Mouse (Mus musculus) neural tube, embryonic 13.5 days (tissue): ENCODE measurements around the gene Syngap1. TPM values are rescaled to one million over a fixed set of nuclear protein-coding genes. Genes with fewer than 3 reads are reported as not detected.

Source experiments
- ATAC-seq: fragments of 200-750 bp; cut with Nextera tagmentation; 2 replicates; pipeline ENCODE4 v1.8.0; 2017; ENCODE audit warnings: low read depth, mild to moderate bottlenecking, moderate TSS enrichment, moderate library complexity
- H3K27ac ChIP-seq: fragments of 300-500 bp; sonication (generic); replicated peaks from 2 replicates; pipeline ENCODE4 v1.5.1; 2015; ENCODE audit warnings: moderate library complexity, mild to moderate bottlenecking, inconsistent platforms
- H3K27me3 ChIP-seq: fragments of 300-500 bp; sonication (generic); 2 replicates; pipeline ENCODE4 v1.6.1; 2015; ENCODE audit warnings: mild to moderate bottlenecking, inconsistent platforms
- H3K36me3 ChIP-seq: fragments of 300-500 bp; sonication (generic); 2 replicates; pipeline ENCODE4 v1.6.1; 2015; ENCODE audit warnings: mild to moderate bottlenecking, inconsistent platforms
- H3K4me1 ChIP-seq: fragments of 300-500 bp; sonication (generic); replicated peaks from 2 replicates; pipeline ENCODE4 v1.6.1; 2015; ENCODE audit warnings: inconsistent platforms
- H3K4me2 ChIP-seq: fragments of 300-500 bp; sonication (generic); 2 replicates; pipeline ENCODE4 v1.6.1; 2015; ENCODE audit warnings: inconsistent platforms, mild to moderate bottlenecking, moderate library complexity
- H3K4me3 ChIP-seq: fragments of 300-500 bp; sonication (generic); 2 replicates; pipeline ENCODE4 v1.5.1; 2015; ENCODE audit warnings: mild to moderate bottlenecking, inconsistent platforms
- H3K9ac ChIP-seq: fragments of 300-500 bp; sonication (generic); 2 replicates; pipeline ENCODE4 v1.6.1; 2015; ENCODE audit warnings: moderate library complexity, mild to moderate bottlenecking, inconsistent platforms
- H3K9me3 ChIP-seq: fragments of 300-500 bp; sonication (generic); 2 replicates; pipeline ENCODE4 v1.6.1; 2016; ENCODE audit warnings: inconsistent platforms
- WGBS: fragments of 180-500 bp; shearing (Covaris S2); methylation state at CpG from one replicate; pipeline ENCODE4 v1.1.7; 2015; 5-methylcytosine and 5-hydroxymethylcytosine counted together
- polyA plus RNA-seq: library from polyadenylated mRNA; unstranded; fragments of >200 nt; fragmentation: Nextera tagmentation; extraction: Ambion mirVana; gene quantifications from 2 replicates; pipeline ENCODE4 v1.2.1, GENCODE M21; 2015

The Syngap1 gene
- polyA plus RNA-seq, 1 experiment from 2014 or later, result 4.1 TPM

- H3K4me1 ChIP-seq, result peaks cover 29% of the 10 kb centered on the region
- H3K4me2 ChIP-seq, result no peak overlapping the region
- no peak overlapping the region for H3K4me3 ChIP-seq
- ATAC-seq, result no peak
- no peak overlapping the region for H3K27ac ChIP-seq
- no peaks in the 10 kb centered on the region for H3K9me3 ChIP-seq
- WGBS, result 81% methylated on average over 2 of the region's 2 CpGs
- no peaks in the 10 kb centered on the region for H3K27me3 ChIP-seq
- peaks cover 63% of the 10 kb centered on the region for H3K36me3 ChIP-seq
- no peak overlapping the region for H3K9ac ChIP-seq
These were observed 38.4 kb downstream of the Syngap1 start for GRCm38 (mm10) chr17:26979426-26979825.

DNA sequence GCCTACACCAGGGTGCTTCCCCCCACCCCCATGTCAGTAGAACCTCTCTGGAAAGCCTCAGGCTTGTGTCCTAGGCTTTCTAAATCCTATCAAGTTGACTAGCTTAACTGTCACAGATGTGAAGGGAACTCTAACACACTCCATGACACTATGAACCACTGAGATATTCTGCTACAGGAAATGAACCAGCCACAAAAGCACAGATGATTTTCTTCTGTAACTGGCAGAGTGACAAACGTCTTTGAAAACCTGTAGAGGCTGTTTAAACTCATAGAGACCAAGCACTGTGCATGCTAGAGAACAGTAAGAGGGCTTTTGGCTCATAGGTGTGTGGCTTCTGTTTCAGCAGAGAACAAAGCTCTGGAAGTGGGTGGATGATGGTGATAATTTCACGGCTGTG is 40.0 kb downstream of the Syngap1 start:
- no peak overlapping the region for H3K9ac ChIP-seq
- WGBS, result 73% methylated on average over 2 of the region's 2 CpGs
- peaks cover 12% of the 10 kb centered on the region for H3K4me1 ChIP-seq
- no peaks in the 10 kb centered on the region for H3K9me3 ChIP-seq
- no peak overlapping the region for H3K4me3 ChIP-seq
- ATAC-seq, result no peak
- peaks cover 48% of the 10 kb centered on the region for H3K36me3 ChIP-seq
- no peaks in the 10 kb centered on the region for H3K27me3 ChIP-seq
- no peak overlapping the region for H3K27ac ChIP-seq
- H3K4me2 ChIP-seq, result no peak overlapping the region

GRCm38 (mm10) chr17:26983382-26983781 is 42.3 kb downstream of the Syngap1 start:
- Histone ChIP-seq H3K9ac (no peak overlapping the region), H3K36me3 (peaks cover 35% of the 10 kb centered on the region), H3K27me3 (no peaks in the 10 kb centered on the region), H3K4me2 (no peak overlapping the region), H3K9me3 (no peaks in the 10 kb centered on the region), H3K27ac (no peak overlapping the region), H3K4me3 (no peak overlapping the region), H3K4me1 (no peaks in the 10 kb centered on the region; the same call in 1 of the 2 replicates)
- 93% methylated on average over 4 of the region's 4 CpGs for WGBS
- ATAC-seq, result no peak

GRCm38 (mm10) chr17:26985503-26986179 is 44.6 kb downstream of the Syngap1 start:
- no peaks in the 10 kb centered on the region for H3K9me3 ChIP-seq
- no peak overlapping the region for H3K4me2 ChIP-seq
- no peaks in the 10 kb centered on the region for H3K27me3 ChIP-seq
- ATAC-seq, result no peak
- no peak overlapping the region for H3K9ac ChIP-seq
- H3K4me3 ChIP-seq, result no peak overlapping the region
- no peaks in the 10 kb centered on the region for H3K4me1 ChIP-seq
- WGBS, result 79% methylated on average over 10 of the region's 10 CpGs
- H3K27ac ChIP-seq, result no peak overlapping the region
- peaks cover 17% of the 10 kb centered on the region; the same call in 1 of the 2 replicates for H3K36me3 ChIP-seq

- Histone ChIP-seq H3K27ac (no peak overlapping the region), H3K4me3 (no peak overlapping the region), H3K27me3 (no peaks in the 10 kb centered on the region), H3K9ac (no peak overlapping the region), H3K4me2 (no peak overlapping the region), H3K9me3 (no peaks in the 10 kb centered on the region), H3K36me3 (0 out of 2 replicates have a peak, but pooled peaks cover 10% of the 10 kb centered on the region), H3K4me1 (no peaks in the 10 kb centered on the region)
- ATAC-seq, result no peak
These were observed 49.5 kb downstream of the Syngap1 start for GRCm38 (mm10) chr17:26990521-26990920.

DNA sequence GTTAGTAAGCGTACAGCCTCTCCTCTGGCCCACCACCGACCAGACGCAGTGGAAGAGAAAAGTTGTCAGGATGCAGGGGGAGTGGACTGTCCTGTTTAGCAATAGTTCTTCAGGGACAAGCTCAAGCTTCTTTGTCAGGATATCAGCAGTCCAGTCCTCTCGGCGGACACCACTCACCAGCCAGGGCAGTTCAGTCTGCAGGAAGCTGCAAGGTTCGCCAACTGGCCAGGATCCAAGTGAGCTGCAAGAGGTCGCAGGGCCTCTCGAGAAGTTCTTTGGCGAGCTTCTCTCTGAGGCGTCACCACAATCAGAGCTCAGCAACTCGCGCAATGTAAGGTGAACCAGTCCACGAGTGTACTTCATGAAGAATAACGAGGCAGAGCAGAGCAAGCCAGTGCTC is 53.4 kb downstream of the Syngap1 start:
- 82% methylated on average over 14 of the region's 14 CpGs for WGBS
- Histone ChIP-seq H3K4me1 (no peaks in the 10 kb centered on the region), H3K9me3 (no peaks in the 10 kb centered on the region), H3K9ac (no peak overlapping the region), H3K27ac (no peak overlapping the region), H3K36me3 (no peaks in the 10 kb centered on the region), H3K4me2 (no peak overlapping the region), H3K4me3 (no peak overlapping the region), H3K27me3 (no peaks in the 10 kb centered on the region)
- no peak for ATAC-seq

DNA sequence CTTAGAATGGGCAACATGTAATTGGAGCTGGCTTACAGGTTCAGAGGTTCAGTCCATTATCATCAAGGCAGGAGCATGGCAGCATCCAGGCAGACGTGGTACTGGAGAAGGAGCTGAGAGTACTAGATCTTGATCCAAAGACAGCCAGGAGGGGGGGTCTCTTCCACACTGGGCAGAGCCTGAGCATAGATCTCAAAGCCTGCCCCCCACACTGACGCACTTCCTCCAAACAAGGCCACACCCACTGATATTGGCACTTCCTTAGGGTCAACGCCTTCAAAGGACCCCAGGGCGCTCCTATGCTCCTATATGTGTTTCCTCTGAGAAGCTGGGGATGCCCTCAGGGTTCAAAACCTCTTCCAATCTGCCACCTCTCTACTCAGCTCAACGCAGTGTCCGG is 54.0 kb downstream of the Syngap1 start:
- 82% methylated on average over 6 of the region's 6 CpGs for WGBS
- H3K27ac ChIP-seq, result no peak overlapping the region
- no peak for ATAC-seq
- no peak overlapping the region for H3K9ac ChIP-seq
- H3K9me3 ChIP-seq, result no peaks in the 10 kb centered on the region
- no peaks in the 10 kb centered on the region for H3K4me1 ChIP-seq
- no peaks in the 10 kb centered on the region for H3K36me3 ChIP-seq
- no peak overlapping the region for H3K4me3 ChIP-seq
- H3K4me2 ChIP-seq, result no peak overlapping the region
- H3K27me3 ChIP-seq, result no peaks in the 10 kb centered on the region

DNA sequence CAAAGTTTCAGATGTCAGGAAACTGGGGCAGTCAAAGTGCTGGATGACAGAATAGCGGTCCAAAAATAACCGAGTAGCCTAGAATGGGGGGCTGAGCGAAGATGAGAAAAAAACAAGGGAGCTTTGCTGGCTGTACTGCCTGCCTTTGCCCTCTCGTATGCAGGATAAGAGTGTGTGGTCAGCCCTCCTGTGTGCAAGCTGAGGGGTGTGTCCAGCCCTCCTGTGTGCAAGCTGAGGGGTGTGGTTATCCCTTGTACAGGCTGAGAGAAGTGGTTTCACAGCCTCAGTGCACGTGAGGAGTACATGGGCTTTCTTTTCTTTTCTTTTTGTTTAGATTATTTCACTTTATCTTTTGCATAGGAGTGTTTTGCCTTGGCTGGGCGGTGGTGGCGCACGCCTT is 54.5 kb downstream of the Syngap1 start:
- Histone ChIP-seq H3K9me3 (no peaks in the 10 kb centered on the region), H3K9ac (no peak overlapping the region), H3K4me1 (peaks cover 5% of the 10 kb centered on the region), H3K36me3 (no peaks in the 10 kb centered on the region), H3K27me3 (no peaks in the 10 kb centered on the region), H3K4me2 (no peak overlapping the region), H3K4me3 (no peak overlapping the region), H3K27ac (no peak overlapping the region)
- no peak for ATAC-seq
- 86% methylated on average over 8 of the region's 8 CpGs for WGBS

DNA sequence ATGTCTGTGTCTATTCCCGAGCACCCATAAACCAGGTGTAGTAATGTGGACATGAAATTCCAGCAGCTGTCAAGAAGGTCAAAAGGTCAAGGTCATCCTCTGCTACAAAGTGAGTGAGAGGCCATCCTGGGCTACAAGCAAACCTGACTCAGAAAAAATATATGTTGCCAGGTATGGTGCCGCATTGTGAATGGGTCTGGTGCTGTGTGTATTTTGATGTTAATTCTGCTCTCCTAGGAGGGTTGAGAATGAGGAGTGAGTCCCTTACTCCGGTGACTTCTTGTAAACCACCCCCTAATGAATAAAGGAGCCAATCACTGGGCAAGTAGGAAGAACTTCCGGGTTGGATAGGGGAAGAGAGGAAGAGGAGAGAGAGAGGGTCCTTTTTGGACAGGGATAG is 56.6 kb downstream of the Syngap1 start:
- Histone ChIP-seq H3K4me1 (peaks cover 6% of the 10 kb centered on the region), H3K27me3 (no peaks in the 10 kb centered on the region), H3K4me2 (no peak overlapping the region), H3K9me3 (no peaks in the 10 kb centered on the region), H3K9ac (no peak overlapping the region), H3K27ac (no peak overlapping the region), H3K36me3 (no peaks in the 10 kb centered on the region), H3K4me3 (no peak overlapping the region)
- WGBS, result 77% methylated on average over 4 of the region's 4 CpGs
- ATAC-seq, result no peak

- 91% methylated on average over 15 of the region's 15 CpGs for WGBS
- no peak for ATAC-seq
- H3K9me3 ChIP-seq, result no peaks in the 10 kb centered on the region
These were observed 57.2 kb downstream of the Syngap1 start for GRCm38 (mm10) chr17:26998283-26998682.

GRCm38 (mm10) chr17:26999996-27000395 is 58.9 kb downstream of the Syngap1 start:
- 73% methylated on average over 12 of the region's 12 CpGs for WGBS
- Histone ChIP-seq H3K4me1 (peaks cover 6% of the 10 kb centered on the region), H3K27ac (peak overlapping the region; percentile 38; the same call in 1 of the 2 replicates), H3K36me3 (no peaks in the 10 kb centered on the region), H3K9ac (no peak overlapping the region), H3K4me3 (no peak overlapping the region), H3K9me3 (no peaks in the 10 kb centered on the region), H3K4me2 (no peak overlapping the region), H3K27me3 (no peaks in the 10 kb centered on the region; the same call in 1 of the 2 replicates)
- ATAC-seq, result no peak

More at GRCm38 (mm10) chr17:26998283-26998682, 57.2 kb downstream of the Syngap1 start:
- H3K36me3 ChIP-seq, result no peaks in the 10 kb centered on the region
- peaks cover 6% of the 10 kb centered on the region for H3K4me1 ChIP-seq
- no peaks in the 10 kb centered on the region for H3K27me3 ChIP-seq
- no peak overlapping the region for H3K9ac ChIP-seq
- no peak overlapping the region for H3K4me2 ChIP-seq
- H3K4me3 ChIP-seq, result no peak overlapping the region
- H3K27ac ChIP-seq, result no peak overlapping the region

DNA sequence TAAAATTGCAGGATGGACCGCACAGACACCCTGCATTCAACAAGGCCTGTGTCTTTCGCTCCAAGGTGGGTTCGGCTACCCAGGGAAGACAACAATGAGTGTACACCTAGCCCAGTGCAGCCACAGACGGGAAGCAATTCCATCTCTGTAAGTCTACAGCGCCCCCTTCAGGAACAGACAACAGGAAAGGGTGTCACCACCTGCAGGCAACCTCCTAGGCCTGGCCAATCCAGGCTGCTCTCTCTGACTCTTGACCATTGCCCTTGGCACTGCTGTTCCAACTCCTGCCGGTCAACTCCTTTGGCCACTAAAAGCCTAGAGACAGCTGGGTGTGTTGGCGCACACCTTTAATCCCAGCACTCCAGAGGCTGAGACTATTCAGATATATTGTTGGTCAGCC is 60.1 kb downstream of the Syngap1 start:
- ATAC-seq, result no peak
- H3K9me3 ChIP-seq, result no peaks in the 10 kb centered on the region
- no peaks in the 10 kb centered on the region; the same call in 1 of the 2 replicates for H3K27me3 ChIP-seq
- H3K36me3 ChIP-seq, result no peaks in the 10 kb centered on the region
- WGBS, result 79% methylated on average over 7 of the region's 7 CpGs
- H3K4me1 ChIP-seq, result peaks cover 6% of the 10 kb centered on the region
- H3K9ac ChIP-seq, result no peak overlapping the region
- H3K27ac ChIP-seq, result no peak overlapping the region
- no peak overlapping the region for H3K4me3 ChIP-seq
- H3K4me2 ChIP-seq, result no peak overlapping the region

- no peak for ATAC-seq
- no peak overlapping the region for H3K4me2 ChIP-seq
- peaks cover 6% of the 10 kb centered on the region for H3K4me1 ChIP-seq
- H3K4me3 ChIP-seq, result no peak overlapping the region
- no peak overlapping the region for H3K27ac ChIP-seq
- no peak overlapping the region for H3K9ac ChIP-seq
- no peaks in the 10 kb centered on the region for H3K36me3 ChIP-seq
- 55% methylated on average over 6 of the region's 6 CpGs for WGBS
- no peaks in the 10 kb centered on the region for H3K9me3 ChIP-seq
- no peaks in the 10 kb centered on the region; the same call in 1 of the 2 replicates for H3K27me3 ChIP-seq
These were observed 60.8 kb downstream of the Syngap1 start for GRCm38 (mm10) chr17:27001889-27002288.
